Mouse (Mus musculus) intestine, embryonic 16.5 days (tissue): ENCODE data around the gene Gas1. TPM values are rescaled to one million over a fixed set of nuclear protein-coding genes. Genes with fewer than 3 reads are reported as not detected.

Source experiments
- ATAC-seq: fragments of 200-750 bp; cut with Nextera tagmentation; 2 replicates; pipeline ENCODE4 v1.8.0; 2017; ENCODE audit warnings: moderate TSS enrichment, moderate library complexity
- H3K27ac ChIP-seq: fragments of 300-500 bp; sonication (generic); 2 replicates; pipeline ENCODE4 v1.5.1; 2014; ENCODE audit warnings: mild to moderate bottlenecking, low read length
- H3K27me3 ChIP-seq: fragments of 300-500 bp; sonication (generic); replicated peaks from 2 replicates; pipeline ENCODE4 v1.6.1; 2014; ENCODE audit warnings: low read length, control low read depth, mixed read lengths; ENCODE audit not compliant: control insufficient read depth, insufficient read depth
- H3K36me3 ChIP-seq: fragments of 300-500 bp; sonication (generic); 2 replicates; pipeline ENCODE4 v1.6.1; 2014; ENCODE audit warnings: low read length, control low read depth; ENCODE audit not compliant: control insufficient read depth, insufficient read depth
- H3K4me1 ChIP-seq: fragments of 300-500 bp; sonication (generic); 2 replicates; pipeline ENCODE4 v1.6.1; 2014; ENCODE audit warnings: low read length, control low read depth, mixed read lengths; ENCODE audit not compliant: control insufficient read depth, insufficient read depth
- H3K4me2 ChIP-seq: fragments of 300-500 bp; sonication (generic); 2 replicates; pipeline ENCODE4 v1.6.1; 2014; ENCODE audit warnings: low read depth, low read length, control low read depth
- H3K4me3 ChIP-seq: fragments of 300-500 bp; sonication (generic); 2 replicates; pipeline ENCODE4 v1.5.1; 2014; ENCODE audit warnings: mild to moderate bottlenecking, low read length
- H3K9ac ChIP-seq: fragments of 300-500 bp; sonication (generic); 2 replicates; pipeline ENCODE4 v1.6.1; 2014; ENCODE audit warnings: low read depth, low read length
- H3K9me3 ChIP-seq: fragments of 300-500 bp; sonication (generic); 2 replicates; pipeline ENCODE4 v1.6.1; 2016; ENCODE audit warnings: low read length, control low read depth; ENCODE audit not compliant: control insufficient read depth
- WGBS: fragments of 180-500 bp; shearing (Covaris S2); extraction: QIAGEN DNeasy Blood & Tissue Kit; methylation state at CpG from one replicate; pipeline ENCODE4 v1.1.7; 2014; 5-methylcytosine and 5-hydroxymethylcytosine counted together
- polyA plus RNA-seq: library from polyadenylated mRNA; unstranded; fragments of >200 nt; fragmentation: Nextera tagmentation; extraction: Ambion mirVana; gene quantifications from 2 replicates; pipeline ENCODE4 v1.2.1, GENCODE M21; 2015

Gene Gas1
- polyA plus RNA-seq, 1 experiment from 2014 or later = 22.0 TPM

GRCm38 (mm10) chr13:60131771-60132170 is 45.4 kb downstream of the Gas1 start:
- H3K4me3 ChIP-seq = no peak overlapping the region
- 0 out of 2 replicates have a peak, but pooled peaks cover 3% of the 10 kb centered on the region for H3K4me1 ChIP-seq
- no peaks in the 10 kb centered on the region for H3K9me3 ChIP-seq
- H3K4me2 ChIP-seq = no peak overlapping the region
- no peak overlapping the region for H3K9ac ChIP-seq
- WGBS = 60% methylated on average over 13 of the region's 13 CpGs
- no peak for ATAC-seq
- H3K27ac ChIP-seq = no peak overlapping the region
- no peaks in the 10 kb centered on the region for H3K36me3 ChIP-seq
- no peaks in the 10 kb centered on the region for H3K27me3 ChIP-seq

- Histone ChIP-seq H3K9ac (no peak overlapping the region), H3K4me2 (no peak overlapping the region), H3K27me3 (no peaks in the 10 kb centered on the region), H3K27ac (no peak overlapping the region), H3K4me1 (0 out of 2 replicates have a peak, but pooled peaks cover 3% of the 10 kb centered on the region), H3K9me3 (no peaks in the 10 kb centered on the region), H3K4me3 (no peak overlapping the region), H3K36me3 (no peaks in the 10 kb centered on the region)
- WGBS = 50% methylated on average over 9 of the region's 9 CpGs
- no peak for ATAC-seq
Observed at GRCm38 (mm10) chr13:60129541-60129940, 47.6 kb downstream of the Gas1 start.

- no peak for ATAC-seq
- Histone ChIP-seq H3K27me3 (0 out of 2 replicates have a peak, but pooled peaks cover 2% of the 10 kb centered on the region), H3K4me1 (peaks cover 3% of the 10 kb centered on the region; the same call in 1 of the 2 replicates), H3K4me3 (no peak overlapping the region), H3K9me3 (no peaks in the 10 kb centered on the region), H3K9ac (no peak overlapping the region), H3K36me3 (no peaks in the 10 kb centered on the region), H3K27ac (no peak overlapping the region), H3K4me2 (no peak overlapping the region)
- 58% methylated on average over 19 of the region's 19 CpGs for WGBS
Observed at GRCm38 (mm10) chr13:60126338-60126737, 50.8 kb downstream of the Gas1 start.

GRCm38 (mm10) chr13:60125501-60126305 is 51.5 kb downstream of the Gas1 start:
- Histone ChIP-seq H3K27ac (no peak overlapping the region), H3K27me3 (0 out of 2 replicates have a peak, but pooled peaks cover 2% of the 10 kb centered on the region), H3K36me3 (no peaks in the 10 kb centered on the region), H3K9me3 (no peaks in the 10 kb centered on the region), H3K9ac (no peak overlapping the region), H3K4me1 (peaks cover 3% of the 10 kb centered on the region; the same call in 1 of the 2 replicates), H3K4me2 (no peak overlapping the region), H3K4me3 (no peak overlapping the region)
- no peak for ATAC-seq
- WGBS = 38% methylated on average over 13 of the region's 13 CpGs

GRCm38 (mm10) chr13:60125020-60125419 is 52.1 kb downstream of the Gas1 start:
- Histone ChIP-seq H3K36me3 (no peaks in the 10 kb centered on the region), H3K9me3 (no peaks in the 10 kb centered on the region), H3K4me2 (no peak overlapping the region), H3K27ac (no peak overlapping the region), H3K27me3 (0 out of 2 replicates have a peak, but pooled peaks cover 2% of the 10 kb centered on the region), H3K4me1 (peaks cover 3% of the 10 kb centered on the region; the same call in 1 of the 2 replicates), H3K9ac (no peak overlapping the region), H3K4me3 (no peak overlapping the region)
- no peak for ATAC-seq
- 31% methylated on average over 3 of the region's 3 CpGs for WGBS

GRCm38 (mm10) chr13:60124456-60124855 is 52.7 kb downstream of the Gas1 start:
- Histone ChIP-seq H3K27ac (no peak overlapping the region), H3K4me2 (no peak overlapping the region), H3K36me3 (no peaks in the 10 kb centered on the region), H3K4me3 (no peak overlapping the region), H3K9ac (no peak overlapping the region), H3K9me3 (no peaks in the 10 kb centered on the region), H3K4me1 (peaks cover 3% of the 10 kb centered on the region; the same call in 1 of the 2 replicates), H3K27me3 (0 out of 2 replicates have a peak, but pooled peaks cover 2% of the 10 kb centered on the region)
- 56% methylated on average over 7 of the region's 7 CpGs for WGBS
- no peak for ATAC-seq
